Mouse (Mus musculus): ENCODE results near the gene Hoxa6.

GRCm38 (mm10) chr6:52186500-52186899, 22.0 kb downstream of the Hoxa6 start:
- no peak for TF ChIP-seq CTCF (IDR thresholded peaks at IDR 0.05; ENCODE audit: low read depth, low read length)
- TF ChIP-seq POLR2A (IDR thresholded peaks at IDR 0.05; ENCODE audit: insufficient read depth, low read length), result no peak
- no peak for TF ChIP-seq EP300 (IDR thresholded peaks at IDR 0.05; ENCODE audit: insufficient read depth, low read depth, low read length)

Data from ES-Bruce4 (cell line).